Mouse (Mus musculus) forebrain, embryonic 10.5 days (tissue): ENCODE results near the gene Hilpda. TPM values are rescaled to one million over a fixed set of nuclear protein-coding genes. Genes with fewer than 3 reads are reported as not detected.

Experiments used
- DNase-seq: peaks from one replicate; pipeline ENCODE4 v3.0.0-alpha.2; 2017; ENCODE audit warnings: low spot score; ENCODE audit errors: extremely low spot score
- H3K27ac ChIP-seq: fragments of 300-500 bp; sonication (generic); 2 replicates; pipeline ENCODE4 v1.5.1; 2016; ENCODE audit warnings: mild to moderate bottlenecking
- H3K27me3 ChIP-seq: fragments of 300-500 bp; sonication (generic); 2 replicates; pipeline ENCODE4 v1.6.1; 2016; ENCODE audit warnings: mild to moderate bottlenecking; ENCODE audit not compliant: poor library complexity, severe bottlenecking
- H3K36me3 ChIP-seq: fragments of 300-500 bp; sonication (generic); replicated peaks from 2 replicates; pipeline ENCODE4 v1.6.1; 2016; ENCODE audit warnings: mild to moderate bottlenecking, moderate library complexity
- H3K4me1 ChIP-seq: fragments of 300-500 bp; sonication (generic); 2 replicates; pipeline ENCODE4 v1.6.1; 2016
- H3K4me3 ChIP-seq: fragments of 300-500 bp; sonication (generic); 2 replicates; pipeline ENCODE4 v1.5.1; 2016; ENCODE audit warnings: mild to moderate bottlenecking, moderate library complexity
- H3K9me3 ChIP-seq: fragments of 300-500 bp; sonication (generic); 2 replicates; pipeline ENCODE4 v1.6.1; 2016; ENCODE audit warnings: mild to moderate bottlenecking, moderate library complexity
- WGBS: fragments of 180-500 bp; shearing (Covaris S2); methylation state at CpG from one replicate; pipeline ENCODE4 v1.1.7; 2016; 5-methylcytosine and 5-hydroxymethylcytosine counted together
- polyA plus RNA-seq: library from polyadenylated mRNA; unstranded; fragments of >200 nt; fragmentation: Nextera tagmentation; extraction: Ambion mirVana; gene quantifications from 2 replicates; pipeline ENCODE4 v1.2.1, GENCODE M21; 2016

The Hilpda gene
- polyA plus RNA-seq, 1 experiment from 2014 or later = 36.2 TPM

DNA sequence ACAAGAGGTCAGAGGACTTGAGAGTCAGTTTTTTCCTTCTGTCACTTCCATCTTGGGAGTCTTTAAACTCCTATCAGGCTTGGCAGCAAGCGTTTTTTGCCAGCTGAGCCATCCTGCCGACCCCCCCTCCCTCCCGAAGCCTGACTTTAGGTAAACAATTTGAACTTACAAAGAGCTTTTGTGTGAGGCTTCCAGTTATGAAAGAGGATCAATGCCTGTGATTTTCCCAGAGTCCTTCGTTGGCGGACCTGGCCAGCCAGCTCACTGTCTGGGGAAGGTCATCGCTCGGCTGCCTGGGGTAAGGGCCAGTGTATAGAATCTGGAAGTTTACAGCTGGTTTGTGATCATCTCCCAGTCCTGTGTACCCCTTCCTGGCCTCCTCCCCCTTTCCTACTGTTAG is 8.4 kb downstream of the Hilpda start:
- Histone ChIP-seq H3K4me3 (no peak overlapping the region), H3K27me3 (no peaks in the 10 kb centered on the region), H3K27ac (0 out of 2 replicates have a peak overlapping the region, but pooled peaks have one; percentile 18), H3K4me1 (peaks cover 15% of the 10 kb centered on the region), H3K9me3 (no peaks in the 10 kb centered on the region), H3K36me3 (peaks cover 4% of the 10 kb centered on the region)
- DNase-seq = no peak
- 42% methylated on average over 7 of the region's 7 CpGs for WGBS

DNA sequence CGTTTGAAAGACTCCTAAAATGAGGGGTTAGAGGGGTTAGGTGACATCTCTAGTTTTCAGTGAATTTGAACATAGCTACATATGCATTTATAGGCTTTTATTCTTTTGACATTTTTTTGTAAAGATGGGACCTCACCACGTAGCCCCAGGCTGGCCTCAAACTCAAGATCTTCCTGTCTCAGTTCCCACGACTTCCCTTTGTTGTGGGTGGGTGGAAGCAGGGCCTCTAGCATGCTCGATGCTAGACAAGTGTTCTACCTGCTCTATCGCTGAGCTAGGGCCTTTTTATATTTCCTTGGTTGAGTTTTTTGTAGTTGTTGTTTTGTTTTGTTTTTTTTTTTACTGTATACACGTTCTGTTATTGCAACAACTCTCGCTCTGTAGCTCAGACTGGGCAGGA is 14.6 kb downstream of the Hilpda start:
- DNase-seq = no peak
- 70% methylated on average over 7 of the region's 7 CpGs for WGBS
- no peaks in the 10 kb centered on the region for H3K9me3 ChIP-seq
- H3K27me3 ChIP-seq = peaks cover 8% of the 10 kb centered on the region; the same call in 1 of the 2 replicates
- H3K27ac ChIP-seq = no peak overlapping the region
- no peaks in the 10 kb centered on the region for H3K36me3 ChIP-seq
- no peak overlapping the region for H3K4me3 ChIP-seq
- H3K4me1 ChIP-seq = peaks cover 6% of the 10 kb centered on the region

- WGBS = 33% methylated on average over 6 of the region's 6 CpGs
- H3K4me1 ChIP-seq = peaks cover 6% of the 10 kb centered on the region
- DNase-seq = no peak
- no peaks in the 10 kb centered on the region for H3K36me3 ChIP-seq
- no peak overlapping the region for H3K27ac ChIP-seq
- H3K27me3 ChIP-seq = peaks cover 8% of the 10 kb centered on the region; the same call in 1 of the 2 replicates
- H3K9me3 ChIP-seq = no peaks in the 10 kb centered on the region
- H3K4me3 ChIP-seq = no peak overlapping the region
These were observed 15.2 kb downstream of the Hilpda start for GRCm38 (mm10) chr6:29287481-29287880.

DNA sequence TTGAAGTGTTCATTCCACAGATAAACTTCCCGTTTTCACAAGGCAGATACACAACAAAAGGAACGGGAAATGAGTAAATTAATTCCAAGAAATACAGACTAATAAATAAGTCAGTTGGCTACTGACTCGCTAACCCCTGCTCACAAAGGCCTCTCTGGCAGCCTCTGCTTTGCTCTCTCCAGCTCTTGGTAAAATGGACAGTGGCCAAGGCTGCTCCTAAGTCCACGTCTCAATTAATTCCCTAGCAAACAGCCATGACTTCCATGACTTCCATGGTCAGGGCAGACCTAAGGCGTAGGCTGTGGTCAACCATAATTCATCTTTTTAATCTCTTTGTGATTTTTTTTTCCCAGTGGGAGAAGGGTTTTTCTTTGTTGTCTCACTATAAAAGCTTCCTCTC is 15.7 kb downstream of the Hilpda start:
- peaks cover 6% of the 10 kb centered on the region for H3K4me1 ChIP-seq
- no peaks in the 10 kb centered on the region for H3K9me3 ChIP-seq
- H3K27me3 ChIP-seq = peaks cover 8% of the 10 kb centered on the region; the same call in 1 of the 2 replicates
- DNase-seq = no peak
- no peak overlapping the region for H3K27ac ChIP-seq
- no peaks in the 10 kb centered on the region for H3K36me3 ChIP-seq
- H3K4me3 ChIP-seq = no peak overlapping the region
- WGBS = 67% methylated on average over 5 of the region's 5 CpGs

DNA sequence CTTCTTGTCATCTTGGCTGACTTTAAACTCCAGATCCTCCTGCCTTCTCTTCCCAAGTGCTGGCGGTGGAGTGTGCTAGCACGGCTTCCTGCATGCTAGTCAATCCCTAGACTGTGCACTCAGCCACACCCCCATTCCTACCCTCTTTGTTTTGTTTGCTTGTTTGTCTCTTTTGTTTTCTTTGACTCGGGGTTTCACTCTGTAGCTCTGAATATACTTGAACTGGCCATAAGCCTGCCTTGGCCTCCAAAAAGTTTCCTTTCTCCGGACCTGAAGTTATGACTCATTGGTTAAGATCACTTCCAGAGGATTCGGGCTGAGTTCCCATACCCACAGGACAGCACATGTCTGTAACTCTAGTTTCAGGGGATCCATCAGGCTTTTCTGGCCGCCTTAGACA is 16.4 kb downstream of the Hilpda start:
- Histone ChIP-seq H3K4me1 (peaks cover 6% of the 10 kb centered on the region), H3K4me3 (no peak overlapping the region), H3K9me3 (no peaks in the 10 kb centered on the region), H3K36me3 (no peaks in the 10 kb centered on the region), H3K27me3 (peaks cover 8% of the 10 kb centered on the region; the same call in 1 of the 2 replicates), H3K27ac (no peak overlapping the region)
- no peak for DNase-seq
- WGBS = 62% methylated on average over 6 of the region's 6 CpGs

- 85% methylated on average over 2 of the region's 2 CpGs for WGBS
- Histone ChIP-seq H3K36me3 (no peaks in the 10 kb centered on the region), H3K4me3 (no peak overlapping the region), H3K4me1 (peaks cover 4% of the 10 kb centered on the region; the same call in 1 of the 2 replicates), H3K27ac (no peak overlapping the region), H3K27me3 (no peaks in the 10 kb centered on the region; the same call in 1 of the 2 replicates), H3K9me3 (no peaks in the 10 kb centered on the region)
- DNase-seq = no peak
These were observed 26.8 kb downstream of the Hilpda start for GRCm38 (mm10) chr6:29299112-29299511.

- Histone ChIP-seq H3K27ac (no peak overlapping the region), H3K27me3 (no peaks in the 10 kb centered on the region; the same call in 1 of the 2 replicates)
These were observed 31.0 kb downstream of the Hilpda start for GRCm38 (mm10) chr6:29303251-29303650.

DNA sequence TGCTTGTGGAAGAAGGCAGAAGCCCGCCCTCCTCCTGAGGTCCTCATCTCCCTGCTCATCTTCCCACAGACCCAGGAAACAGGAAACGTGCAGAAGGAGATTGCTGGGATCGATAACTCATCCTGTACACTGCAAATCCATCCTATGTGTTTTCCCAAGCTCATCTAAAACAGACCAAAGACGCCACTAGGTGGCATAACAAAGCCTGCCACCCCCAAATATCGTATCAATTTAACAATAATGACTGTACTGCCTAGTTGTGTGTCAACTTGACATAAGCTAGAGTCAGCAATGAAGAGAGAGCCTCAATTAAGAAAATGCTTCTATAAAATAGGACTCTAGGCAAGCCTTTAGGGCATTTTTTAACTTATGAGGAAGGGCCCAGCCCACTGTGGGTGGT is 31.4 kb downstream of the Hilpda start:
- WGBS = 62% methylated on average over 5 of the region's 5 CpGs
- no peak for DNase-seq
- no peaks in the 10 kb centered on the region for H3K36me3 ChIP-seq
- H3K4me1 ChIP-seq = peaks cover 4% of the 10 kb centered on the region; the same call in 1 of the 2 replicates
- H3K9me3 ChIP-seq = no peaks in the 10 kb centered on the region; the same call in 1 of the 2 replicates
- no peak overlapping the region for H3K4me3 ChIP-seq
- no peak overlapping the region for H3K27ac ChIP-seq
- H3K27me3 ChIP-seq = no peaks in the 10 kb centered on the region; the same call in 1 of the 2 replicates

More at GRCm38 (mm10) chr6:29303251-29303650, 31.0 kb downstream of the Hilpda start:
- no peak for DNase-seq
- H3K9me3 ChIP-seq = no peaks in the 10 kb centered on the region; the same call in 1 of the 2 replicates
- H3K4me1 ChIP-seq = peaks cover 4% of the 10 kb centered on the region; the same call in 1 of the 2 replicates
- no peaks in the 10 kb centered on the region for H3K36me3 ChIP-seq
- H3K4me3 ChIP-seq = no peak overlapping the region

DNA sequence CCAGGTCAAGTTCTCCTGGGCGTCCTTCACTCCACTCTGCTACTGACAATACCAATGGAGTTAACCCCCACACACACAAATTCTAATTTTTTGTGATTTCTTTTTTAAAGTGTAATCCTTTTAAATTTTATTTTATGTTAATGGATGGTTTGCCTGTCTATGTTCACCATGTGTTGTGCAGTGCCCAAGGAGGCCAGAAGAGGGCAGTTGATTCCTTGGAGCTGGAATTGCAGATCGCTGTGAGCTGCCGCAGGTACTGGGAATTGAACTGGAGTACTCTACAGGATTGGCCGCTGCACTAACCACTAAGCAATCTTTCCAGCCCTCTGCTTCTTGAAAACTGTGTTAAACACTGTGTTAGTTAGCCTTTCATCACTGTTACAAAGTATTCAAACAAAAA is 33.2 kb downstream of the Hilpda start:
- Histone ChIP-seq H3K27ac (no peak overlapping the region), H3K9me3 (no peaks in the 10 kb centered on the region; the same call in 1 of the 2 replicates), H3K36me3 (no peaks in the 10 kb centered on the region), H3K4me1 (peaks cover 4% of the 10 kb centered on the region; the same call in 1 of the 2 replicates), H3K27me3 (no peaks in the 10 kb centered on the region; the same call in 1 of the 2 replicates), H3K4me3 (no peak overlapping the region)
- DNase-seq = no peak
- 89% methylated on average over 4 of the region's 4 CpGs for WGBS

DNA sequence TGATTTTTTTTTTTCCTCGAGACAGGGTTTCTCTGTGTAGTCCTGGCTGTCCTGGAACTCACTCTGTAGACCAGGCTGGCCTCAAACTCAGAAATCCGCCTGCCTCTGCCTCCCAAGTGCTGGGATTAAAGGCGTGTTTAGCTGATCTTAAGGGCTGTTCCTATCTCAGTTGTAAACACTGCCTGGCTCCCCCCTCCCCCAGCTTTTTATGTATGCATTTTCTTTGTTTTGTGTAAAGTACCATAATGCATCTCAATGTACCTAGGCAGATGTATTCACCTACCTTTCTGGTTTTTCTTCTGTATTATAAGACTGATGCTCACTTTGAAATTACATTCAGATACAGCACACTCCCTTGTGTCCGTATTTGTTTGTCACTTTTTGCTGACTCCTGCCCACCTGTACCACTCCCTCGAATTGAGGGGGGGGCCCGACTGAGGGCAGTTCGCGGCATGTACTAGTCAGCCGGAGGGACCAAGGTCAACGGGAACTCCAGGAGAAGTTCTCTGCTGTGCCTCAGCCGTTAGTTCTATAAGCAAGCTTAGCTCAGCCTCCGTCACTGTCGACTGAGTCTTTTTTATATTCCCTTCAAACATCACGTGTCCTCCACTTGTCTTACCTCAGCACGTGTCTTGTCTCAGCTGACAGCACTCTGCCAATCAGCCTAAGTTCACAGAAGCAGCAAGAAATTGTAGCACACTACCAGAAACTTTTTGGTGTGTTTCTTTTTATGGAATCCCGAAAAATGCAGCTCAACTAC is 36.7 kb downstream of the Hilpda start:
- Histone ChIP-seq H3K27me3 (no peaks in the 10 kb centered on the region), H3K36me3 (no peaks in the 10 kb centered on the region), H3K4me3 (no peak overlapping the region), H3K9me3 (no peaks in the 10 kb centered on the region; the same call in 1 of the 2 replicates), H3K4me1 (0 out of 2 replicates have a peak, but pooled peaks cover 3% of the 10 kb centered on the region), H3K27ac (no peak overlapping the region)
- DNase-seq = no peak
- 88% methylated on average over 16 of the region's 16 CpGs for WGBS

DNA sequence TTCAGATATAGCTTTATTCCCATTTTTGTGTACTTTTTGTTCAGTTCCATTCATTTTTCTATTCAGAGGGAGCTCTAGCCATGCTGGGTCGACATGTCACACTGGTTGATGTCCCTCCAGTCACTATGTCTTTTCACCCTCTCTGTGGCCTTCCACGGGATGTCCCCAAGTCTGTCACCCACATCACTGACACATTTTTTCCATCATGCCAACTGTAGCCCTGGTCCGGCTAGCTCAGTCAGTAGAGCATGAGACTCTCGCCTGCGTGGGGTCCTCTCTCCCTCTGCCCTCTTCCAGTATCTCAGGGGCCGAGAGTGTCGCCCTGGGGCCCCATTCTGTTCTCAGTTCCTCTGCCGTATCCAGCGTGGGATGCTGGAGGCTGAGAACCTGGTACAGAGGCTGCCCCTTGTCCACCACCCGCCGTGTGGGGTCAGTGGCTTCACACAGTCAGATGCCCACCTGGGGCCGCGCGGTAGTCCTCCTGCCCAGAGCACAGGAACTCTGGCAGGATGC is 41.5 kb downstream of the Hilpda start:
- Histone ChIP-seq H3K36me3 (no peaks in the 10 kb centered on the region), H3K9me3 (no peaks in the 10 kb centered on the region), H3K27ac (no peak overlapping the region), H3K4me1 (peaks cover 5% of the 10 kb centered on the region; the same call in 1 of the 2 replicates), H3K27me3 (no peaks in the 10 kb centered on the region), H3K4me3 (no peak overlapping the region)
- DNase-seq = no peak
- 68% methylated on average over 14 of the region's 14 CpGs for WGBS

GRCm38 (mm10) chr6:29317286-29317685 is 45.0 kb downstream of the Hilpda start:
- 81% methylated on average over 2 of the region's 2 CpGs for WGBS

DNA sequence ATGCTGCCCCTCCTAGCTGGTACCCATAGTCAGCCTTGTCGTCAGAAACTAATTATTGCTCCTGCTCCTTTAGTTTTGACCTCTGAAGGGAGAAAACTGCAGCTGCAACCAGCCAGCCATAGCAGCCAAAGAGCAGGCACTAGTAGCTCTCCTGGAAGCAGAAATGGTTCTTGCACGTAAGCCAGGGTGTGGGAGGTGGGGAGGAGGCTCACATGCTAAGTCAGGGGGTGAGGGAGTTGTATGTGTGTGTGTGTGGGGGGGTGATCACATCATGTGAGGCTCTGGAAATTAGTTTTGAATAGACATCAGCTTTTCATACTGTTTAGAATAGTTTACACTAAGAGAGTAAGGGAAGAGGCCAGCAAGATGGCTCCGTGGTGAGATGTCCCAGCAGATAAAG is 45.7 kb downstream of the Hilpda start:
- Histone ChIP-seq H3K36me3 (no peaks in the 10 kb centered on the region), H3K4me3 (no peak overlapping the region), H3K4me1 (peaks cover 7% of the 10 kb centered on the region; the same call in 1 of the 2 replicates), H3K9me3 (no peaks in the 10 kb centered on the region), H3K27me3 (no peaks in the 10 kb centered on the region), H3K27ac (no peak overlapping the region)
- 83% methylated on average over 3 of the region's 3 CpGs for WGBS
- no peak for DNase-seq

More at GRCm38 (mm10) chr6:29317286-29317685, 45.0 kb downstream of the Hilpda start:
- no peaks in the 10 kb centered on the region for H3K9me3 ChIP-seq
- no peak for DNase-seq
- H3K27ac ChIP-seq = no peak overlapping the region
- H3K27me3 ChIP-seq = no peaks in the 10 kb centered on the region
- no peaks in the 10 kb centered on the region for H3K36me3 ChIP-seq
- peaks cover 7% of the 10 kb centered on the region; the same call in 1 of the 2 replicates for H3K4me1 ChIP-seq
- no peak overlapping the region for H3K4me3 ChIP-seq
